Mouse (Mus musculus) bone marrow, adult 2 months (tissue): ENCODE results near the gene Dusp1. TPM values are rescaled to one million over a fixed set of nuclear protein-coding genes. Genes with fewer than 3 reads are reported as not detected.

ENCODE experiments used
- H3K27ac ChIP-seq: fragments of 200-500 bp; 2 replicates; pipeline ENCODE4 v1.5.1; 2012; ENCODE audit warnings: low read depth, mild to moderate bottlenecking, control low read depth, inconsistent platforms, low read length; ENCODE audit not compliant: control insufficient read depth, poor library complexity, insufficient read depth
- H3K4me1 ChIP-seq: fragments of 200-500 bp; 2 replicates; pipeline ENCODE4 v1.6.1; 2011; ENCODE audit warnings: low read length; ENCODE audit not compliant: control insufficient read depth, insufficient read depth
- H3K4me3 ChIP-seq: fragments of 200-500 bp; replicated peaks from 2 replicates; pipeline ENCODE3; 2011; ENCODE audit warnings: mild to moderate bottlenecking, low read depth, low read length, control low read depth; ENCODE audit not compliant: control insufficient read depth
- CTCF ChIP-seq: fragments of 200-500 bp; IDR thresholded peaks from 2 replicates; pipeline ENCODE4 v1.5.1; 2011; ENCODE audit warnings: low read length, control low read depth; ENCODE audit not compliant: control insufficient read depth, insufficient read depth
- POLR2A ChIP-seq: fragments of 200-500 bp; IDR thresholded peaks from 2 replicates; pipeline ENCODE4 v1.6.1; 2011; ENCODE audit warnings: low read depth, mild to moderate bottlenecking, control low read depth, low read length, borderline replicate concordance; ENCODE audit not compliant: control insufficient read depth
- WGBS: fragments of 180-500 bp; shearing (Covaris S2); methylation state at CpG from one replicate; pipeline ENCODE4 v1.1.7; 2018; 5-methylcytosine and 5-hydroxymethylcytosine counted together
- polyA plus RNA-seq: library from polyadenylated mRNA; stranded (reverse); fragments of >200 nt; gene quantifications from 2 replicates; pipeline ENCODE4 v1.2.4, GENCODE M21; 2011; ENCODE audit warnings: low replicate concordance; ENCODE audit not compliant: missing spikeins, insufficient read depth, insufficient read length

The Dusp1 gene
- polyA plus RNA-seq, 1 experiment, result 37.7 TPM

DNA sequence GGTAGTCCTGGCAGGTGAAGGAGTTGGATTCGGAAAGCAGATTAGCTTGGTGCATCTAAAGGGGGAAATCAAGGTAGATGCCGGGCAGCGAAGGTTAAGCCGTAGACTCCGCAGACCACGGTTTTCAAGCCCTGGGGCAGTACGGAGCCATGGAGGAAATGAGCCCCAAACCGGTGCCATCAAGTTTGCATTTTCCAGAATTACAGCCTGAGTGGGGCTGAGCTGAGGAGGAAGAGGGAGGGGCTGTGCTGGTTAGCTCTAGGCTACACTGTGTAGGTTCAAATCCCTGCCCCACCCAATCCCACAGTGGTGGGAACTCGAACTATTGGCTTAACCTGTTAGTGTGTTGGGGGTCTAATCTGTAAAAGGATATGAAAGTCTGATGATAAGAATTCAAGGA, 97.4 kb downstream of the Dusp1 start:
- 82% methylated on average over 9 of the region's 9 CpGs for WGBS
- Histone ChIP-seq H3K4me1 (no peaks in the 10 kb centered on the region; the same call in 1 of the 2 replicates), H3K27ac (no peak overlapping the region), H3K4me3 (no peak overlapping the region)
- TF ChIP-seq CTCF (no peak), POLR2A (no peak)

DNA sequence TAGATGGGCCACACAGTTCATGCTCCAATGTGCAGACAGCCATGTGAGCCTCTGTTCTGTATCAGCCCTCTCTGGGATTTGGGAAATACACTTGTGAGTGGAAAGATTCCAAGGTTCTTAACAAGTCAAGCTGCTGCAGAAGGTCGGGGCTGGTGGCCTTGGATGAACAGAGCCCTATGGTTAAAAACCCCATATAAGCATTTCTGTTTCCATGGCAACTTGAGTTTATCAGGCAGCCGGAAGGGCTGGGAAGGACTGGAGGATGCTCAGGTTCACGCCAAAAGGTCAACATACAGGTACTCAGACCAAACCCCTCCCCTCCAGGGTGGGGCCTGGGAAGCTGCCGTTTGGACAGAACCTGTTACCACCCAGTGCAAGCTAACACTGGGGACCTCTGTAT, 97.9 kb downstream of the Dusp1 start:
- no peak for TF ChIP-seq POLR2A
- TF ChIP-seq CTCF, result no peak
- 69% methylated on average over 4 of the region's 4 CpGs for WGBS
- no peak overlapping the region for H3K4me3 ChIP-seq

GRCm38 (mm10) chr17:26463432-26463831, 98.5 kb downstream of the Dusp1 start:
- no peak overlapping the region for H3K27ac ChIP-seq
- no peak for TF ChIP-seq CTCF
- no peaks in the 10 kb centered on the region; the same call in 1 of the 2 replicates for H3K4me1 ChIP-seq
- H3K4me3 ChIP-seq, result no peak overlapping the region
- 82% methylated on average over 5 of the region's 5 CpGs for WGBS

More for the DNA sequence above, 97.9 kb downstream of the Dusp1 start:
- Histone ChIP-seq H3K27ac (no peak overlapping the region), H3K4me1 (no peaks in the 10 kb centered on the region; the same call in 1 of the 2 replicates)

- WGBS, result 40% methylated on average over 12 of the region's 12 CpGs
Measured at GRCm38 (mm10) chr17:26462634-26463170, 99.2 kb downstream of the Dusp1 start.

DNA sequence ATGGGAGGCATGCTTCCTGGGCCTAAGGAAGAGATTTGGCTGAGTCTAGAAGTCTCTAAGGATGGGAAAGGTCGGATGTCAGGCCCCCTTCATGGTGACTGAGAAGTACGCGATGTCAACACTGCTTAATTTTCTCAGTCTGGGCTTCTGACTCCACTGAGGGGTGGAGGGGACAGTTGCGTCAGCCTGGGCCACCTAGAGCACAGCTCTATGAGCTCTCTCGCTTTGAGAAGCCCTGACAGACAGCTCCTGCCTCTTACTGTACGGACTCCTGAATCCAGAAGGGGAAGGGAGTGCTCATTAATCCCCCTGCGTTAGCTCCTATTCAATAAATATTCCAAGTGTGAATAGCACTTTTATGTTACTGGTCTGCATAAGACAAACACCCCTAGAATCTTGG, 103.9 kb downstream of the Dusp1 start:
- Histone ChIP-seq H3K27ac (no peak overlapping the region), H3K4me3 (no peak overlapping the region), H3K4me1 (no peaks in the 10 kb centered on the region; the same call in 1 of the 2 replicates)
- TF ChIP-seq POLR2A (no peak), CTCF (no peak)
- 72% methylated on average over 7 of the region's 7 CpGs for WGBS

More at GRCm38 (mm10) chr17:26462634-26463170, 99.2 kb downstream of the Dusp1 start:
- Histone ChIP-seq H3K4me1 (no peaks in the 10 kb centered on the region; the same call in 1 of the 2 replicates), H3K27ac (no peak overlapping the region), H3K4me3 (no peak overlapping the region)
- TF ChIP-seq CTCF (peak; percentile 91), POLR2A (no peak)

DNA sequence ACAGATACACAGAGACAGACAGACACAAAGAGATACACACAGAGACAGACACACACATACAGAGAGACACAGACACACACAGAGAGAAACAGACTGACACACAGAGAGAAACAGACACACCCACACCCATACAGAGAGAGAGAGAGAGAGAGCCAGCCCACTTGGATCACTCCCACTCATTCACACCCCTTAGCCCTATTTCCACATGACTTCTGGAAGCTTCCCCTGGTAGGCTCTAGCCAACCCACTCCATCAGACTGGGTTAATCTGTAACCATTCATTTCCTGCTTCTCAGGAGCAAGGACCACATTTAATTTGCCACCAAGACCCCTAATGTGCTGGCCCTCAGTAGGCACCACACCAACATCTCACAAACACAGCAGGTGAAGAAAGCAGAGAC, 104.4 kb downstream of the Dusp1 start:
- no peak for TF ChIP-seq POLR2A
- Histone ChIP-seq H3K27ac (no peak overlapping the region), H3K4me1 (no peaks in the 10 kb centered on the region)

More for the DNA sequence above, 104.4 kb downstream of the Dusp1 start:
- no peak overlapping the region for H3K4me3 ChIP-seq

Other genes with a start within 250 kb of the Dusp1 start
- 1.3 and 1.9 TPM in 2 replicates for gene Neurl1b, start 147.3 kb downstream of the Dusp1 start, polyA plus RNA-seq
- gene Ergic1, start 639 bp downstream of the Dusp1 start, polyA plus RNA-seq, result 9.8 and 23.4 TPM in 2 replicates
- gene Atp6v0e, start 101.1 kb upstream of the Dusp1 start, polyA plus RNA-seq, result 80.6 and 112 TPM in 2 replicates
- 28.1 and 33.9 TPM in 2 replicates for gene Crebrf, start 153.5 kb upstream of the Dusp1 start, polyA plus RNA-seq
- gene Bnip1, start 218.9 kb upstream of the Dusp1 start, polyA plus RNA-seq, result 20.7 and 29.5 TPM in 2 replicates